Mouse (Mus musculus) small intestine, adult 2 months (tissue): Measurements from ENCODE around the gene Actl9. TPM values are rescaled to one million over a fixed set of nuclear protein-coding genes. Genes with fewer than 3 reads are reported as not detected.

Experiments used
- H3K27ac ChIP-seq: fragments of 200-500 bp; 2 replicates; pipeline ENCODE4 v1.5.1; 2012; ENCODE audit warnings: low read depth, low read length, control low read depth, inconsistent platforms; ENCODE audit not compliant: insufficient read depth
- H3K27me3 ChIP-seq: fragments of 200-500 bp; 2 replicates; pipeline ENCODE4 v1.6.1; 2012; ENCODE audit warnings: mild to moderate bottlenecking, moderate library complexity, low read length, inconsistent platforms; ENCODE audit not compliant: control insufficient read depth, insufficient read depth
- H3K36me3 ChIP-seq: fragments of 200-500 bp; 2 replicates; pipeline ENCODE4 v1.6.1; 2012; ENCODE audit warnings: mild to moderate bottlenecking, low read length, control low read depth, inconsistent platforms; ENCODE audit not compliant: control insufficient read depth, insufficient read depth
- H3K4me1 ChIP-seq: fragments of 200-500 bp; 2 replicates; pipeline ENCODE4 v1.6.1; 2012; ENCODE audit warnings: low read length, inconsistent platforms, mixed read lengths; ENCODE audit not compliant: control insufficient read depth, insufficient read depth, insufficient read length
- H3K4me3 ChIP-seq: fragments of 200-500 bp; 2 replicates; pipeline ENCODE4 v1.5.1; 2012; ENCODE audit warnings: low read depth, mild to moderate bottlenecking, control low read depth, inconsistent platforms, low read length, moderate library complexity
- CTCF ChIP-seq: fragments of 200-500 bp; IDR thresholded peaks from 2 replicates; pipeline ENCODE4 v1.5.1; 2012; ENCODE audit warnings: low read depth, mild to moderate bottlenecking, control low read depth, inconsistent platforms, low read length, moderate library complexity, mixed read lengths; ENCODE audit not compliant: insufficient replicate concordance, insufficient read length; ENCODE audit errors: extremely low read depth
- POLR2A ChIP-seq: fragments of 200-500 bp; IDR thresholded peaks from 2 replicates; pipeline ENCODE4 v1.6.1; 2012; ENCODE audit warnings: low read depth, mild to moderate bottlenecking, control low read depth, inconsistent platforms, low read length, moderate library complexity
- WGBS: fragments of 180-500 bp; shearing (Covaris S2); methylation state at CpG from one replicate; pipeline ENCODE4 v1.1.7; 2018; 5-methylcytosine and 5-hydroxymethylcytosine counted together
- polyA plus RNA-seq: library from polyadenylated mRNA; depleted of rRNA; stranded (reverse); fragments of >200 nt; gene quantifications from 2 replicates; pipeline ENCODE4 v1.2.3, GENCODE M21; 2012; rRNA removed

Gene Actl9
- polyA plus RNA-seq, 1 experiment: not detected

DNA sequence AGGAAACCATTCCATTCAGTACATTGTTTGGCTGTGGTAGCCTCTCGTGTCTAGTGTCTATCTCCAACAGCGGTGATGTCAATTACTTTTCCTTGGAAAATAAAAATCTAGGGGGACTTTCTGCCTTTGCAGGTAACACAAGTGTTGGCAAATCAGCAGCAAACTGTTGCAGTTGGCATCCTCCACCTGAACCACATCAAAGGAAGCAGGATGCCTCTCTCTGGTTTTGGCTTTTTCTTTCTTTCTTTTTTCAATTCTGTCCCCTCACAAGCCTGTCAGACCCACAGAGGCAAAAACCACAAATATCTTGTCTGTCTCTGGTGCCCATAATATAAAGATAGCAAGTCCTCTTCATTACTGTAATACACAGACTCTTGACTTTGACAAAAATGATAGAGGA is 23.9 kb downstream of the Actl9 start:
- Histone ChIP-seq H3K4me3 (no peak overlapping the region), H3K27ac (no peak overlapping the region), H3K4me1 (no peaks in the 10 kb centered on the region), H3K27me3 (no peaks in the 10 kb centered on the region), H3K36me3 (no peaks in the 10 kb centered on the region)
- 88% methylated on average over 2 of the region's 2 CpGs for WGBS
- no peak for TF ChIP-seq CTCF

DNA sequence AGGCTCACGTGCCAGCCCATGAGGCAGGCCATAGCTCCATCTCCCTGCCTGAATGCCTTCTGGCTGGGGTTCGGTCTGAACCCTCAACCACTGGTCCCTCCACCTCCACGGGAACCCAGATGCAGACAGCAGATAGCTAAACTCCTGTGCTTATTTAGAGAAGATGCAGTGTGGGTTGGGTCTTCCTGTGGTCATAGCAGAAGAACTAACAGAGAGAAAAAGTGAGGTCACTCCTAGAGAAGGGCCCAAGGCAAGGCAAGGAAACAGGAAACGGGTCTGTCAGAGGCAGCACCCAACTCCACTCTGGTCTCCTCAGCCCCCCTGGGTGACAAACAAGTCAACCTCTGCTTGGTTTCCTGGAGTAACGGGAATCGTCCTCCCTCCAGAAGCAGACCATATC is 38.5 kb downstream of the Actl9 start:
- WGBS: 50% methylated on average over 6 of the region's 6 CpGs
- Histone ChIP-seq H3K27me3 (no peaks in the 10 kb centered on the region), H3K4me3 (no peak overlapping the region), H3K4me1 (no peaks in the 10 kb centered on the region), H3K36me3 (no peaks in the 10 kb centered on the region), H3K27ac (no peak overlapping the region)
- no peak for TF ChIP-seq POLR2A
- TF ChIP-seq CTCF: no peak

Other genes with a start within 250 kb of the Actl9 start
- gene Olfr239, start 241.6 kb upstream of the Actl9 start, polyA plus RNA-seq: not detected in 2 replicates
- 0.03 and 0.37 TPM in 2 replicates for gene Olfr1564, start 211.2 kb upstream of the Actl9 start, polyA plus RNA-seq
- gene Zfp955a, start 177.8 kb upstream of the Actl9 start, polyA plus RNA-seq: 0.10 and 0.25 TPM in 2 replicates
- not detected in 2 replicates for gene Olfr63, start 168.2 kb upstream of the Actl9 start, polyA plus RNA-seq
- 0.20 and 0.42 TPM in 2 replicates for gene Zfp955b, start 143.4 kb upstream of the Actl9 start, polyA plus RNA-seq
- gene Zfp81, start 74.0 kb upstream of the Actl9 start, polyA plus RNA-seq: 0.08 and 0.29 TPM in 2 replicates
- 0.08 and 0.32 TPM in 2 replicates for gene Zfp101, start 38.3 kb upstream of the Actl9 start, polyA plus RNA-seq
- gene Adamts10, start 91.3 kb downstream of the Actl9 start, polyA plus RNA-seq: 22.9 and 28.2 TPM in 2 replicates
- gene Myo1f, start 122.8 kb downstream of the Actl9 start, polyA plus RNA-seq: 3.7 and 5.1 TPM in 2 replicates
- gene Zfp414, start 196.2 kb downstream of the Actl9 start, polyA plus RNA-seq: 20.0 and 33.1 TPM in 2 replicates
- 0.60 and 1.3 TPM in 2 replicates for gene Pram1, start 205.2 kb downstream of the Actl9 start, polyA plus RNA-seq